18 mouse cellular contexts compared by ENCODE assay signal in the genomic region with DNA sequence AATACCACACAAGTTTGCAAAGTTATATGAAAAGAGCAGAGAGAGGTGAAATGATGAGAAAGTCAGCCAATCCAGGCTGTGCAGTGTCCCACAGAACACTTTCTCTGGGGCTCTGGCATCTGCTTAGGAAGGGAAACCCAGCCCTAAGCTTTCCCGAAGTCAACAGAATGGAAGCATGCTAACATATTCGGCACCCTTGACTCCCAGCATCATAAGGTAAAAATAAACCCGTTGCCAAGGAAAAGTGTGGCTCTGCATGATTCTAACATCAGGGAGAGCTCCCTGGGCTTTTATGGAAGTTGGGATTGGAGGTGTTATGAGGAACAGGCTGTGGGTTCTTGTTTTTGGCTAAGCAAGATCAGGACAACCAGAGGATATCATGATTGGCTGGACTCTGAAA.
"Had no signal": no experiment of that assay in that cellular context is flagged by ENCODE, and none has a peak within 500 bp of the region (broad histone marks: within the 10 kb centered on the region; RNA-seq: fewer than 3 reads in every experiment).

No protein-coding gene starts in this region.

- DNase-seq: liver, postnatal 0 days; lung, adult 2 months; lung, postnatal 14 days; lung, postnatal 36 days; right cerebral cortex, postnatal 25 days; thymus, adult 2 months; thymus, postnatal 25 days; thymus, postnatal 4 days had no signal

- H3K27me3 ChIP-seq: lung, embryonic 15.5 days; midbrain, embryonic 13.5 days; midbrain, embryonic 15.5 days; neural tube, embryonic 12.5 days; stomach, embryonic 15.5 days had no signal

- ATAC-seq: liver, postnatal 0 days; lung, postnatal 0 days; midbrain, embryonic 13.5 days; midbrain, embryonic 15.5 days had no signal

- H3K9me3 ChIP-seq: lung, embryonic 15.5 days; megakaryocyte, embryonic 14.5 days; midbrain, embryonic 13.5 days; midbrain, embryonic 15.5 days; neural tube, embryonic 12.5 days; stomach, embryonic 15.5 days had no signal

- H3K4me2 ChIP-seq: lung, embryonic 15.5 days; midbrain, embryonic 11.5 days; midbrain, embryonic 13.5 days; midbrain, embryonic 15.5 days; neural tube, embryonic 12.5 days; stomach, embryonic 15.5 days had no signal

- H3K4me1 ChIP-seq: lung, embryonic 15.5 days; megakaryocyte, embryonic 14.5 days; stomach, embryonic 15.5 days had no signal

- H3K9ac ChIP-seq: liver, postnatal 0 days; lung, embryonic 15.5 days; midbrain, embryonic 13.5 days; midbrain, embryonic 15.5 days; neural tube, embryonic 12.5 days; stomach, embryonic 15.5 days had no signal

- H3K27ac ChIP-seq: lung, embryonic 15.5 days; macrophage; midbrain, embryonic 13.5 days; midbrain, embryonic 15.5 days; neural tube, embryonic 12.5 days; stomach, embryonic 15.5 days; stomach, postnatal 0 days had no signal

- H3K36me3 ChIP-seq: lung, embryonic 15.5 days; midbrain, embryonic 13.5 days; midbrain, embryonic 15.5 days; neural tube, embryonic 12.5 days; stomach, embryonic 15.5 days had no signal

- H3K4me3 ChIP-seq: lung, embryonic 15.5 days; megakaryocyte, embryonic 14.5 days; midbrain, embryonic 13.5 days; midbrain, embryonic 15.5 days; neural tube, embryonic 12.5 days; stomach, embryonic 15.5 days had no signal
